In genomic region chr10:3746794-3747518, GRCm38 (mm10) we compare ENCODE assay signal across 22 mouse cellular contexts. TPM values are rescaled to one million over a fixed set of nuclear protein-coding genes. Genes with fewer than 3 reads are reported as not detected.
DNase-seq lines count a peak whose midpoint lies in the region; ATAC-seq and TF ChIP-seq lines count a peak whose summit lies in the region.
"Had no signal": no experiment of that assay in that cellular context is flagged by ENCODE, and none has a peak within 500 bp of the region (broad histone marks: within the 10 kb centered on the region; RNA-seq: fewer than 3 reads in every experiment).

No protein-coding gene starts in this region.

- H3K4me1 ChIP-seq in heart, embryonic 10.5 days: peaks cover 11% of the 10 kb centered on the region
- H3K4me1 ChIP-seq in lung, postnatal 0 days (ENCODE audit: insufficient read depth, low read depth, low read length): 0 out of 2 replicates have a peak, but pooled peaks cover 3% of the 10 kb centered on the region

- peak; percentile 37 to 49 for DNase-seq in heart, adult 18-20 months
- DNase-seq in heart, embryonic 10.5 days (ENCODE audit: low spot score): no peak
- DNase-seq in lung, postnatal 0 days (ENCODE audit: low spot score): peak; percentile 31
- DNase-seq in lung, postnatal 14 days: no peak
- peak; percentile 11 for DNase-seq in lung, postnatal 36 days
- no peak for DNase-seq in retina, embryonic 14.5 days (ENCODE audit: low spot score)
- no peak for DNase-seq in spleen, adult 12 weeks (ENCODE audit: low spot score)
- DNase-seq: adrenal gland, postnatal 36 days; B cell, adult 2 months; cerebellum, adult 18-20 months; cerebellum, postnatal 25 days; embryo, embryonic 11 days; forebrain, postnatal 0 days; kidney, adult 9 months; kidney, postnatal 25 days; left cerebral cortex, postnatal 4 days; retina, postnatal 1 day; right cerebral cortex, postnatal 4 days; thymus, adult 18-20 months had no signal

- H3K27me3 ChIP-seq in heart, embryonic 10.5 days (ENCODE audit: insufficient read depth, poor library complexity, severe bottlenecking): no peaks in the 10 kb centered on the region
- H3K27me3 ChIP-seq in lung, postnatal 0 days (replicated peaks; ENCODE audit: insufficient read depth, low read length): no peaks in the 10 kb centered on the region

- WGBS in heart, embryonic 10.5 days: 27% methylated on average over 3 of the region's 3 CpGs
- 35% methylated on average over 3 of the region's 3 CpGs for WGBS in lung, postnatal 0 days

- H3K9ac ChIP-seq in lung, postnatal 0 days (replicated peaks; ENCODE audit: low read depth): no peak overlapping the region
- H3K9ac ChIP-seq: forebrain, postnatal 0 days had no signal

- H3K9me3 ChIP-seq in heart, embryonic 10.5 days: no peaks in the 10 kb centered on the region
- H3K9me3 ChIP-seq in lung, postnatal 0 days (ENCODE audit: low read length): no peaks in the 10 kb centered on the region
- H3K9me3 ChIP-seq: forebrain, embryonic 10.5 days; hindbrain, embryonic 10.5 days had no signal

- H3K4me3 ChIP-seq in heart, embryonic 10.5 days: no peak overlapping the region
- no peak overlapping the region for H3K4me3 ChIP-seq in lung, postnatal 0 days (ENCODE audit: low read depth, low read length)
- H3K4me3 ChIP-seq: forebrain, embryonic 10.5 days; hindbrain, embryonic 10.5 days; left cerebral cortex, adult 2 months had no signal

- no peak overlapping the region for H3K27ac ChIP-seq in heart, embryonic 10.5 days
- H3K27ac ChIP-seq in lung, postnatal 0 days (ENCODE audit: low read length): no peak overlapping the region
- H3K27ac ChIP-seq: forebrain, embryonic 10.5 days; hindbrain, embryonic 10.5 days; left cerebral cortex, adult 2 months had no signal

- no peaks in the 10 kb centered on the region for H3K36me3 ChIP-seq in heart, embryonic 10.5 days
- no peaks in the 10 kb centered on the region for H3K36me3 ChIP-seq in lung, postnatal 0 days (ENCODE audit: insufficient read depth, low read length)
- H3K36me3 ChIP-seq: forebrain, embryonic 10.5 days; hindbrain, embryonic 10.5 days had no signal

- TF ChIP-seq EP300 in lung, postnatal 0 days (IDR thresholded peaks at IDR 0.05): no peak

- ATAC-seq in lung, postnatal 0 days: peak; percentile 41
- ATAC-seq: forebrain, postnatal 0 days had no signal

- no peak for TF ChIP-seq CTCF in lung, postnatal 0 days (IDR thresholded peaks at IDR 0.05)

- H3K4me2 ChIP-seq in lung, postnatal 0 days (replicated peaks; ENCODE audit: low read depth, low read length): no peak overlapping the region

RNA-seq across cellular contexts. Expression of gene Plekhg1, which starts 6.8 kb away (rescaled TPM):
- total RNA-seq in heart, adult 18-20 months (2021): 10 to 100 TPM in 1 of 2 experiments, 1 to 10 TPM in 1; 9.3 to 10.3 TPM
- 5.0 and 6.1 TPM in 2 replicates for polyA plus RNA-seq in heart, embryonic 10.5 days (2016; fragmentation: Nextera tagmentation; extraction: Ambion mirVana)
- polyA plus RNA-seq in lung, postnatal 0 days (2015; fragmentation: Nextera tagmentation; extraction: Ambion mirVana): 6.0 and 7.2 TPM in 2 replicates

Comparison
In these comparisons a context has a peak if more than half of its experiments do, and no peak if none do; other contexts are left out.
1. DNase-seq: peak in heart, adult 18-20 months (2 of 2), lung, postnatal 0 days (single experiment) and lung, postnatal 36 days (single experiment); none in heart, embryonic 10.5 days (single experiment), lung, postnatal 14 days (single experiment), retina, embryonic 14.5 days (single experiment) and spleen, adult 12 weeks (single experiment).